Mouse (Mus musculus) layer of hippocampus, adult 11-12 months (tissue): Measurements from ENCODE around the gene Nek10.
"Not testable (repeated sequence)": the region's sequence is repeated elsewhere in the genome, so short reads cannot be mapped to it uniquely, and the experiment has no call there.

Source experiments
- DNase-seq: peaks from one replicate; pipeline ENCODE4 v3.0.0; 2022; ENCODE audit warnings: low spot score

Gene Nek10

DNA sequence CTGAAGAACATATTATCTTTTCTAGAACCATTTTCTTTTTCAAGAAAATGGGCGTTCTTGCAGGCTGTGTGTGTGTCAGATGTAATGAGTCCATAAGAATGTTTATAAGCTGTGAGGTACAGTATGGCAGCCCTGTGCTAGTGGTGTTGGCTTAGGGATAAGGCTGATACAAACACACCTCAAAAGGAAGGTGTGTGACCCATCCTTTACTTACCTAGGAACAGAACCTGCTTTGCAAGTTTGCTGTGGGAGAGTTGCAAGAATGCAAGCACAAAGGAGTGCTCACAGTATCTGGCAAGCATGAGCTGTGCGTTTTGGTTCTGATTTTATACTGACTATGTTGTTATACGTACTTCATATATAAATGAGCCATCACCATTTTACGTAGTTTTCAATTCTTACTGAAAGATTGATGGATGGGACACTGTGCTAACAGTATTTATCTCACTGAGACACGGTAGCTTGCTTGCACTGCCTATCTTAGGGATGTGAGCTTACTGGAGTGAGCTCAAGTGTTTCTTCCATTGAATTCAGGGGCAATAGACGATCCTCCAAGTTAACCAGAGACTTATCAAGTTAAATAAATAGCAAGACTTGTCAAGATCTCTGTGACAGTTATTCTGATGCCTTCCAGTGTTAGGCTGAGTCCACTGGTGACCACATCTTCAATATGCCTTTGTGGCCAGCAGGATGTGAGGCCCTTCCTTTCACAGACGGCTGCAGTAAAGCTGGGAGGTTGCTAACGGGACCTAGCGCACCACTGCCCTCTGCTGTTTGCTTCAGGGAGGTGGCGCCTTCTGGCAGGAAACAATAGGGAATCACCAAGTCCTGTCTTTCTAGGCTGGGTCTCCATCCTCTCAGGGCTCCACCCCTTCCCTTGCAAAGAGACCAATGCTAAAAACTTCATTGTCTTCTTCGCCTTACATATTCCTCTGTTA is 181.8 kb downstream of the Nek10 start:
- DNase-seq, result peak; percentile 65

GRCm38 (mm10) chr14:14987403-14987802 is 184.2 kb downstream of the Nek10 start:
- no peak for DNase-seq

DNA sequence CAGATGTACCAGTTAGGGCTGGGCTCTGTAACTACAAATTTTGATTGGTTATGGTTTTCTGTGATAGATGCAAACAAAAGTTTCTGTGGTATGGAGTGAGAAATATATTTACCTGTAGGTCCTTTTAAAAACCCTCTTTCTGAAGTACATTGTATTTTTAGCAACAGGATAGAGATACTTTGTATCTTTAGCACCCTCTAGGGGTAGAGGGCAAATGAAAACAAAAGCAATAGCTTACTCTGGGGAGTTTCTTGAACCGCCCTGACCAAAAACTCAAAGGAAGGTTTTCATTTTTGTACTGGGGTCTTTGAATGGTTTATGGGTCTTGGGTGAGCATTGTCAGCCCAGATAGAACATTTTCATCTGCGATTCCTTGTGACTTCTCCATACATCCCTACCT is 188.4 kb downstream of the Nek10 start:
- no peak for DNase-seq

GRCm38 (mm10) chr14:15011408-15011807 is 208.2 kb downstream of the Nek10 start:
- no peak for DNase-seq

DNA sequence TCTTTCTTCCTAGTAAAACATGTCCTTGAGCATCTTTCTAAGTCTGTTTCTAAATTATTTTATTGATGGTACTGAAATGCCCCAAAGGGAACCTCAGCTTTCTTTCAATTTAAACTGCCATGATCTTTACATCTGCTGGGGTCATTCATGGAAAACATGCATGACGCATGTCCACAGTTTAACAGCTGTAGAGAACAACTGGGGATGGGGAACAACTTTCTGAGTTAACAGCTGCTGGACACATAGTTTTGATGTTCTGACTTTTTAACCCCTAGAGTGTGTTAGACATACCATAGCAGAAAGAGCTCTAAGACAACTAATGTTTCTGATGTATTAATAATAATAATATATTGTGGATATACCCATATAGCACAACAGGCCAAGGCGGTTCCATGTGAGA is 211.6 kb downstream of the Nek10 start:
- DNase-seq, result no peak

DNA sequence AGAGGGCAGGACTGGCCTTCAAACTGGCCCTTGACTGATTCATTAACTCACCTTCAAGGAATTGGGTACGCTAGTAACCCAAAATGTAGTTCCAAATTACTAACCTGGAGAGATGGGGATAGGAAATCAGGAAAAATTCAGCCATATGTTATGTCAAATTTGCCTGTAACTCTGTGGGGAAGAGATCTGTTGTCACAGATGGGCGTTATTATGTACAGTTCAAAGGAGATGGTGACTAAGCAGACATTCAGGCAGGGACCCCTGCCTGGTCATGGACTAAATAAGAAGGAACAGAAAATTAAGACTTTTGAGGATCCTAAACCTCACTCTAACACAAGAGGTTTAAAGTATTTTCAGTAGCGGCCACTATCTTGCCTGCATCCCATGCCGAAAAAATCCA is 227.4 kb downstream of the Nek10 start:
- DNase-seq, result not testable (repeated sequence)

DNA sequence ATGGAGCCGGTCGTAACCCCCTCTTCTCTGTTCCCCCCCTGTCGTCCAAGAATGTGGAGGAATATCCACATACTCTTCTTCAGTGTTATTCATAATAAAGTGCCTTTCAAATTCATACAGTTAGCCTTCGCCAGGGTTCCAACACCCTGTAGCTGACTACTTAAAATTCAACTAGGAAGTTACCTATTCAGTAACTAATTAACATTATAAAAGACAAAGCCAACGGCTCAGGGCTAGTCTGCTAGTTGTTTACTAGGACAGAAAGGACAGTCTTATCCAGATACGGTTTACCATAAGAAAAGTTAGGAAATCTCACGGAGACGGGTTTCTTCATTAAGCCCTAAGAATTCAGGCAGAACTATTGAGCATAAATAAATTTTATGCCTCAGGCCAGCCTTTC is 231.4 kb downstream of the Nek10 start:
- DNase-seq, result not testable (repeated sequence)

DNA sequence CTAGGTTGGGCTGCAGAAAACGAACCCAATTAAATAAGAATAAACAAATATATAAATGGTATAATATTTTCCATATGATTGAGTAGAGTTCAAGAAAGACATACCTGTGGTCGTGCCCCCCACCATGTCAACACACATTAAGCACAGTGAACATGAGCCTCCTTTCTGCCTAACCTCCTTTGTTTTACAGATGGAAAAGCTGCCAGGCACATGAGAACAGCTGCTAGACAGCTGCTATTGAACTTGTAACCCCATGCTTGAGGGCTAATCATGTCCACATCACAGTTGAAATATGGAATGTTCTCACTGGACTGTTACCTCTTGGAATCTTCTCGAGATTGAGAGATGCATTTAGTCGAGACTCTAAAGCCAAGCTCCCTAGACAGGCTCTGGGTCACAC is 245.0 kb downstream of the Nek10 start:
- no peak for DNase-seq

DNA sequence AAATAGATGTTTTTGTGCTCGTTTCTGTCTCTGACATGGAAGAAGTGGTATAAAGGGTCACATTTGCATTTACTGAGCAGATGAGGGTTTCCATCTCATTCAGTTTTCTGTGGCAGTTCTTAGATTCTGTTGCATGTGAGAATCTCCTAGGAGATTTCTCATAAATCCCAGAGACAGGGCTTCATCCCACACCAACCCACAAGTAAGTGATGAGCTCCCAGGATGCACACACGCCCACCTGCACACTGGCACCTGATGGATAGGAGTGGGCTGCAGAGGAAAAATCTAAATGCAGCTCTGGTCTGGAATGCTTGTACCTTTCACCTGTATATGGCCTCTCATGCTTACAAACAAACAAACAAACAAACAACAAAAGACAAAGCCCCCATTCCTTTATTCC is 258.3 kb downstream of the Nek10 start:
- DNase-seq, result no peak
